Comparison of ENCODE assay signal across 16 mouse cellular contexts in genomic region chr10:117457701-117457950, GRCm38 (mm10).
"Had no signal": no experiment of that assay in that cellular context is flagged by ENCODE, and none has a peak within 500 bp of the region (broad histone marks: within the 10 kb centered on the region; RNA-seq: fewer than 3 reads in every experiment).

No protein-coding gene starts in this region.

- H3K4me2 ChIP-seq: intestine, embryonic 15.5 days; kidney, embryonic 15.5 days; lung, embryonic 14.5 days; midbrain, embryonic 13.5 days; neural tube, embryonic 13.5 days had no signal

- H3K27ac ChIP-seq: left cerebral cortex, adult 2 months; midbrain, embryonic 10.5 days; midbrain, embryonic 13.5 days had no signal

- H3K27me3 ChIP-seq: intestine, embryonic 15.5 days; kidney, embryonic 15.5 days; midbrain, embryonic 13.5 days; neural tube, embryonic 13.5 days had no signal

- ATAC-seq: intestine, embryonic 15.5 days; midbrain, embryonic 13.5 days; midbrain, embryonic 16.5 days had no signal

- H3K4me3 ChIP-seq: intestine, embryonic 15.5 days; kidney, embryonic 15.5 days; left cerebral cortex, adult 2 months; megakaryocyte, embryonic 14.5 days; midbrain, embryonic 10.5 days; midbrain, embryonic 13.5 days; myocyte; neural tube, embryonic 13.5 days had no signal

- H3K36me3 ChIP-seq: intestine, embryonic 15.5 days; kidney, embryonic 15.5 days; midbrain, embryonic 10.5 days; midbrain, embryonic 13.5 days; neural tube, embryonic 13.5 days had no signal

- H3K9me3 ChIP-seq: intestine, embryonic 15.5 days; kidney, embryonic 15.5 days; megakaryocyte, embryonic 14.5 days; midbrain, embryonic 10.5 days; midbrain, embryonic 13.5 days; neural tube, embryonic 13.5 days had no signal

- DNase-seq: kidney, adult 11 months; kidney, adult 8-10 months; kidney, postnatal 10 days; kidney, postnatal 36 days; layer of hippocampus, postnatal 36 days; lung, embryonic 14.5 days; thymus, postnatal 25 days had no signal

- H3K9ac ChIP-seq: intestine, embryonic 15.5 days; kidney, embryonic 15.5 days; lung, embryonic 14.5 days; midbrain, embryonic 13.5 days; neural tube, embryonic 13.5 days had no signal

- H3K4me1 ChIP-seq: midbrain, embryonic 13.5 days had no signal
